Mouse (Mus musculus) cerebellum, postnatal 36 days (tissue): ENCODE results near the gene Xaf1.

ENCODE experiments used
- DNase-seq, 2 experiments: peaks; one replicate each; pipeline ENCODE4 v3.0.0; 2021 to 2022; ENCODE audit warnings: mixed read lengths in 2 of 2

Xaf1 gene

GRCm38 (mm10) chr11:72362347-72362741 lies 60.9 kb downstream of the Xaf1 start, which contains the start of gene Tekt1:
TSS of gene Tekt1 (minus strand) at chr11:72362442.
- DNase-seq, result no peak
